Mouse (Mus musculus) lung, postnatal 0 days (tissue): Measurements from ENCODE around the gene Pacsin2. TPM values are rescaled to one million over a fixed set of nuclear protein-coding genes. Genes with fewer than 3 reads are reported as not detected.

ENCODE experiments used
- ATAC-seq: fragments of 200-750 bp; cut with Nextera tagmentation; 2 replicates; pipeline ENCODE4 v1.8.0; 2017; ENCODE audit warnings: moderate library complexity
- DNase-seq: peaks from one replicate; pipeline ENCODE4 v3.0.0-alpha.2; 2016; ENCODE audit warnings: low spot score
- H3K27ac ChIP-seq: fragments of 300-500 bp; sonication (generic); 2 replicates; pipeline ENCODE4 v1.5.1; 2014; ENCODE audit warnings: antibody characterized with exemption, mild to moderate bottlenecking, low read length, mixed read lengths
- H3K27me3 ChIP-seq: fragments of 300-500 bp; sonication (generic); replicated peaks from 2 replicates; pipeline ENCODE4 v1.6.1; 2014; ENCODE audit warnings: low read length, mixed read lengths; ENCODE audit not compliant: insufficient read depth
- H3K36me3 ChIP-seq: fragments of 300-500 bp; sonication (generic); 2 replicates; pipeline ENCODE4 v1.6.1; 2014; ENCODE audit warnings: low read length, mixed read lengths; ENCODE audit not compliant: insufficient read depth
- H3K4me1 ChIP-seq: fragments of 300-500 bp; sonication (generic); 2 replicates; pipeline ENCODE4 v1.6.1; 2014; ENCODE audit warnings: antibody characterized with exemption, low read depth, low read length, mixed read lengths; ENCODE audit not compliant: insufficient read depth
- H3K4me2 ChIP-seq: fragments of 300-500 bp; sonication (generic); replicated peaks from 2 replicates; pipeline ENCODE4 v1.6.1; 2014; ENCODE audit warnings: low read depth, mild to moderate bottlenecking, low read length, moderate library complexity, mixed read lengths
- H3K4me3 ChIP-seq: fragments of 300-500 bp; sonication (generic); 2 replicates; pipeline ENCODE4 v1.5.1; 2014; ENCODE audit warnings: low read depth, low read length
- H3K9ac ChIP-seq: fragments of 300-500 bp; sonication (generic); replicated peaks from 2 replicates; pipeline ENCODE4 v1.6.1; 2014; ENCODE audit warnings: low read depth, mild to moderate bottlenecking
- H3K9me3 ChIP-seq: fragments of 300-500 bp; sonication (generic); 2 replicates; pipeline ENCODE4 v1.6.1; 2016; ENCODE audit warnings: low read length, mixed read lengths
- CTCF ChIP-seq: IDR thresholded peaks from 2 replicates; pipeline ENCODE4 v1.5.1; 2016; ENCODE audit warnings: antibody characterized with exemption, mild to moderate bottlenecking
- EP300 ChIP-seq: IDR thresholded peaks from 2 replicates; pipeline ENCODE4 v1.6.1; 2016; ENCODE audit warnings: antibody characterized with exemption, mild to moderate bottlenecking, control low read depth
- WGBS: fragments of 180-500 bp; shearing (Covaris S2); extraction: QIAGEN DNeasy Blood & Tissue Kit; methylation state at CpG from one replicate; pipeline ENCODE4 v1.1.7; 2014; 5-methylcytosine and 5-hydroxymethylcytosine counted together
- polyA plus RNA-seq: library from polyadenylated mRNA; unstranded; fragments of >200 nt; fragmentation: Nextera tagmentation; extraction: Ambion mirVana; gene quantifications from 2 replicates; pipeline ENCODE4 v1.2.1, GENCODE M21; 2015

Pacsin2 gene
- polyA plus RNA-seq, 1 experiment from 2014 or later = 46.7 TPM

DNA sequence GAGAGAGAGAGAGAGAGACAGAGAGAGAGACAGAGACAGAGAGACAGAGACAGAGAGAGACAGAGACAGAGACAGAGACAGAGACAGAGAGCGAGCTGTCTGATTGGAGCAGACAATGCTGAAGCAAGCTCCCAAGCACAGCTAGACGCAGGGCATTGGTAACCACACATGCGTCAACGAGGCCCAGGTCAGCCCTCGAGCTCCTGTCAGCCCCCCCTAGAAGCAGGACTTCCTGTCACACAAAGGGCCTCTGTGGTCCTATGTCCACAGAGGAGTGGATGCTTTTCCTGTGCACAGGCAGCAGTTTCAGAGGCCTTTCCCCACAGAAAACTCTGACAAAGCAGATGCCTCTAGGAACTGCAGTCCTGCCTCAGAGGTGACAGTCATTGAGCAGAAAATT lies 38.6 kb downstream of the Pacsin2 start:
- TF ChIP-seq EP300 (no peak), CTCF (no peak)
- no peaks in the 10 kb centered on the region for H3K36me3 ChIP-seq
- ATAC-seq (peak; percentile 50; the same call in 1 of the 2 replicates), DNase-seq (peak; percentile 52)
- no peaks in the 10 kb centered on the region for H3K27me3 ChIP-seq
- no peak overlapping the region for H3K4me2 ChIP-seq
- H3K9me3 ChIP-seq = no peaks in the 10 kb centered on the region
- H3K4me3 ChIP-seq = no peak overlapping the region
- no peak overlapping the region for H3K9ac ChIP-seq
- peaks cover 13% of the 10 kb centered on the region; the same call in 1 of the 2 replicates for H3K4me1 ChIP-seq
- WGBS = 28% methylated on average over 5 of the region's 5 CpGs
- peak overlapping the region; percentile 51 for H3K27ac ChIP-seq

DNA sequence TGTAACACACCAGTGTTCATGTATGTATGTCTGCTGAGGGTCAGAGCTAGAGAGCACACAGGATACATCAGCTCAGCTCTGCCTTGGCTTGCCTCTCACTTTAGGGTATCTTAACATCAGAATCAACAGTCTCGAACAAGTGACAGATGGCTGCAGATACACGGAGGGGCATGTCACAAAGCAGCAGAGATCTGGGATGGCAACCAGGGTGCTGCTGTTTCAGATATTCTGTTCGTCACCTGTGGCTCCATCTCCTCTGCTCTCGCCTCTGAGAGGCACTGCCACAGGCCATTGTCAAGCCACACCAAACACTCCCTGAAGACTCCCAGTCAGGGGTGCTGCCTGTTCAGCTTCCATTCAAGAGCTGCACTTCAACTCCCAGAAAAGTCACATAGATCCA lies 39.1 kb downstream of the Pacsin2 start:
- 58% methylated on average over 4 of the region's 4 CpGs for WGBS
- peak; percentile 47 for DNase-seq
- H3K27me3 ChIP-seq = no peaks in the 10 kb centered on the region
- no peak for ATAC-seq
- no peaks in the 10 kb centered on the region for H3K9me3 ChIP-seq
- TF ChIP-seq EP300 (no peak), CTCF (no peak)
- peaks cover 13% of the 10 kb centered on the region; the same call in 1 of the 2 replicates for H3K4me1 ChIP-seq
- H3K4me2 ChIP-seq = no peak overlapping the region
- H3K4me3 ChIP-seq = no peak overlapping the region
- no peak overlapping the region for H3K27ac ChIP-seq
- no peak overlapping the region for H3K9ac ChIP-seq
- no peaks in the 10 kb centered on the region for H3K36me3 ChIP-seq

DNA sequence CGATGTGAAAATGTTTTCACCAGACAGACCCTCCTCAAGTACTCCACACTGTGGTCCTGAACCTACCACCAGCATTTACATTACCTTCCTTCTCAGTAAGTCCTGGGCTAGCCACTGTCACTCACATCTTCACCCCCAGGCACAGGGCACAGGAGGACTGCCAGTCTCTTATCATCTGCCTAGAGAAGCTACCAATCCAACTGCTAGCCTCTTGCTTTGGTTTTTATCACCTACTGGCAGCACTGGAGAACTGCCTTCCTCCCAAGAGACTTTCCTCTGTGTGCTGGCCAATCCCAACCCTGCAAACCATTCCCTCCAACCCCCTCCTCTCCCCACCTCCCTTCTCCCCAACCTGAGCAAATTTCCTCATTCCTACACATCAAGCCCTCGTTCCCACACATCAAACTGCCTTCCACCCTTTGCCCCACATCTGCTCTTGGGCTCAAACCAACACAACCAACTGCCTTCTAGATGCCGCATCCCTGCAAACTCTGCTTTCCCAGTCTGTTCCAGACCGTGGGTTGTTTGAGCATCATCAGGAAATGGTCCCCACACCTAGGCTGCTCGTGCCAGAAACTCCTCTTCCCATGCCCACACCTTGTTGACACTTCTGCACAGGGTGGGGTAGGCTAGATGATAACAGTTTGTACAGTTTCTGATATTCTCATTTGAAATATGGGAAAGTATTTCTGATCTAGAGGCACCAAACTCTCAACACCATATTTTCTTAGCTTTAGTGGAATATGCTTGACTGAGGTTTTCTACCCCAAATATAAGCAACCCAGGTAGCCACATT lies 40.6 kb downstream of the Pacsin2 start:
- Histone ChIP-seq H3K9ac (no peak overlapping the region), H3K4me1 (peaks cover 16% of the 10 kb centered on the region; the same call in 1 of the 2 replicates), H3K36me3 (no peaks in the 10 kb centered on the region), H3K27me3 (no peaks in the 10 kb centered on the region), H3K4me2 (no peak overlapping the region), H3K4me3 (no peak overlapping the region), H3K9me3 (no peaks in the 10 kb centered on the region), H3K27ac (no peak overlapping the region)
- TF ChIP-seq EP300 = no peak
- TF ChIP-seq CTCF = peak; percentile 25
- ATAC-seq (peak; percentile 16; the same call in 1 of the 2 replicates), DNase-seq (no peak)
- 50% methylated on average over 5 of the region's 5 CpGs for WGBS

DNA sequence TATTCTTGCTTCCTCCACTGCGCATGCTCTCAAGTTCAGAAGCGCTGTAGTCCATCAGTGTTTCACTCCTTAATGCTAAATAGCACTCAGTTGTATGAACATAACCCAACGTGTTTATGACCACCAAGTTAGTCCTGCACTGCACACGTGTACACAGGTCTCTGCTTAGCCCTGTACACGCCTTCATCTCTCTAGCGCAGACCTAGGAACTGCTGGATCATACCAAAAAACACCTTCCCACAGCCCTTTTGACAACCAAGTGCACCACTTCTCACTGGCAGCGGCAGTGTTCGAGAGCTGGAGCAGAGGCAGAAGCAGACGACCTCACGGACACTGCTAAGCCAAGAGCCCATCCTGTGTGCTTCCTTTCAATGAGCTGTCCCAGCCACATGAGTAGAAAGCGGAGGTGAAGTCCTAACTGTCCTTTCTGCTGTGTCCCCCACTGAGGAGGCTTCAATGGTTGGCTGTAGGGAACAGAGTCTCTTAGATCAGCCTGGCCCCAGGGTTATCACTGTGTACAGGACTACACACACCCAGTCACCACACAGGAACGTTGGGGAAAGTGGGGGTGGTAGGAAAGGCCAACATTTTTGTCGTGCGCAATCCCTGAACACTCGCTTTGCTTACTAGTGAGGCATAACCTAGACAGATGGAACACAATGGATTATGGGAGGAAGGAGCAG lies 42.0 kb downstream of the Pacsin2 start:
- H3K9ac ChIP-seq = no peak overlapping the region
- no peak for DNase-seq
- H3K27me3 ChIP-seq = no peaks in the 10 kb centered on the region
- no peak overlapping the region for H3K4me2 ChIP-seq
- no peaks in the 10 kb centered on the region for H3K9me3 ChIP-seq
- H3K4me3 ChIP-seq = no peak overlapping the region
- 81% methylated on average over 15 of the region's 15 CpGs for WGBS
- no peak for ATAC-seq
- TF ChIP-seq CTCF (no peak), EP300 (no peak)
- no peaks in the 10 kb centered on the region for H3K36me3 ChIP-seq
- no peak overlapping the region for H3K27ac ChIP-seq
- peaks cover 19% of the 10 kb centered on the region; the same call in 1 of the 2 replicates for H3K4me1 ChIP-seq

DNA sequence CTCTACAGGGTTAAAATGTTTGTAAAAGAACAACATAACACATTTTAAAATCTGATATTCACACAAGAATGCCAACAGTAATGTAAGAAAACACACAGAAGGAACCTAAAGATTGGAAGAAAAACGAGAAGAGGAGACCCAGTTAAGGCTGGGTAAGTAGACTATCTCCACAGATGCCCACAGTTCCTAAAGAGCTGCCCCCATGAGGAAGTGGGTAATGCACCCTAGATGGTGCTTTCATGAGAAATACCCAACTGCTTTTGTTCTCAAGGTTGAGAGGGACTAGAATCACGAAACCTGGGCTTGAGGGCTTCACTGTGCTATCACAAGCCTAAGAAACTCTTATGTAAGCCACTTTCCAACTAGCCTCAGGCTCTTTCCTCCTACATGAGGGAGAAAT lies 44.8 kb downstream of the Pacsin2 start:
- 68% methylated on average over 2 of the region's 2 CpGs for WGBS
- TF ChIP-seq CTCF (no peak), EP300 (no peak)
- Histone ChIP-seq H3K36me3 (no peaks in the 10 kb centered on the region), H3K4me1 (peaks cover 12% of the 10 kb centered on the region; the same call in 1 of the 2 replicates), H3K4me2 (no peak overlapping the region), H3K9ac (no peak overlapping the region), H3K27me3 (no peaks in the 10 kb centered on the region), H3K27ac (no peak overlapping the region), H3K4me3 (no peak overlapping the region), H3K9me3 (no peaks in the 10 kb centered on the region)
- DNase-seq (no peak), ATAC-seq (no peak)

DNA sequence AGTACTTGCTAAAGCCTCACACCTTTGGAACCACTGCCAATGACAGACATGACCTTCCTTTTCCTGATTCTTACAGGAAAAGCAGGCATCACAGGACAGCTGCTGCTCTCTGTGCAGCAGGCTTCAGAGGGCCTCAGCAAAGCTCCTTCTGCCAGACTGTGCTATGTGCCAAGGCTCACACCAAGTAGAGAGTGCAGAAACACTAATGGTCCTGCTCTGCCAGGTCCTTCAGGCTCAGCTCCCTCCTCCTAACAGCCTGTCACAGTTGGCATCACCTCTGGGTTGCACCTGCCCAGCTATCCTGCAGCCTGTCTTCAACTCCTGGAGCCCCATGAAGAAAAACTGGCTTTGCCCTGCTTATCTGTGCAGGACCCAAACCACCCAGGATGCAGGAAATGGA lies 45.7 kb downstream of the Pacsin2 start:
- no peak for DNase-seq
- no peaks in the 10 kb centered on the region for H3K27me3 ChIP-seq
- ATAC-seq = no peak
- H3K9ac ChIP-seq = no peak overlapping the region
- no peak overlapping the region for H3K4me3 ChIP-seq
- H3K4me1 ChIP-seq = peaks cover 12% of the 10 kb centered on the region; the same call in 1 of the 2 replicates
- H3K27ac ChIP-seq = 0 out of 2 replicates have a peak overlapping the region, but pooled peaks have one; percentile 10
- H3K36me3 ChIP-seq = no peaks in the 10 kb centered on the region
- no peaks in the 10 kb centered on the region for H3K9me3 ChIP-seq
- no peak overlapping the region for H3K4me2 ChIP-seq
- TF ChIP-seq EP300 (no peak), CTCF (no peak)
